Mouse (Mus musculus): ENCODE data around the gene Aqp12. TPM values are rescaled to one million over a fixed set of nuclear protein-coding genes. Genes with fewer than 3 reads are reported as not detected.

The Aqp12 gene
- not detected for total RNA-seq (2023)

GRCm38 (mm10) chr1:93006061-93006460 is at the start of gene Aqp12:
TSS of gene Aqp12 (plus strand) at chr1:93006334.

Other genes with a start within 250 kb of the Aqp12 start
- gene Gpc1, start 174.7 kb upstream of the Aqp12 start, total RNA-seq (2023): 10 to 100 TPM; 29.9 to 38.4 TPM
- under 1 TPM in 1 of 2 experiments, not detected in 1; 0.26 TPM for gene Ankmy1, start 103.4 kb upstream of the Aqp12 start, total RNA-seq (2023)
- 1 to 10 TPM; 1.7 to 2.5 TPM for gene Dusp28, start 99.4 kb upstream of the Aqp12 start, total RNA-seq (2023)
- 10 to 100 TPM; 71.9 TPM for gene Rnpepl1, start 95.6 kb upstream of the Aqp12 start, total RNA-seq (2023)
- gene Capn10, start 72.0 kb upstream of the Aqp12 start, total RNA-seq (2023): 10 to 100 TPM; 15.5 to 18.4 TPM
- gene Gpr35, start 55.5 kb upstream of the Aqp12 start, total RNA-seq (2023): 10 to 100 TPM; 21.5 to 29.4 TPM
- gene Kif1a, start 95.6 kb downstream of the Aqp12 start, total RNA-seq (2023): under 1 TPM; 0.15 to 0.20 TPM
- gene Agxt, start 128.9 kb downstream of the Aqp12 start, total RNA-seq (2023): not detected
- gene 2310007B03Rik, start 154.6 kb downstream of the Aqp12 start, total RNA-seq (2023): not detected
- gene Crocc2, start 162.4 kb downstream of the Aqp12 start, total RNA-seq (2023): not detected
- gene Sned1, start 229.5 kb downstream of the Aqp12 start, total RNA-seq (2023): 1 to 10 TPM; 3.6 to 5.4 TPM